In the genomic region with DNA sequence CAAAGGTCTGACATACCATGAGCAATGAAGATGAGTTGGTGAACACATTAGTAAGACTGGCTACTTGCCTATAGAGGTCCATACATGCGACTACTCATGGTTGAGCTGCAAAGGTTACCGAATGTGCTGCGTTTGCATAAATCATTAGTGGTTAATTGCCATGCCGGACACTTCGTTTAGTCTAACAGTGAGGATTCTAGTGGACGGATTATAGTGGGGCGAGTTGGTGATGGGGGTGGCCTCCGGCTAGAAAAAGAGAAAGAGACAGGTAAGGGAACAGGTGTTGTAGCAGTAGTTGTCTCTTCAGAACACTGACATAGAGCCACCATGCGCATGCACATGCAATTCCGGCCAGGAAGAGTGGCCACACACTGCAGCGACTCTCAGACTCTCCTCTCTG, we compare ENCODE assay signal across 1 mouse cellular context.
TF ChIP-seq lines count a peak whose summit lies in the region.

No protein-coding gene starts in this region.

TF ChIP-seq in CH12.LX, 34 proteins besides CTCF, POLR2A, EP300 and RAD21:
- TF ChIP-seq NELFE (IDR thresholded peaks at IDR 0.05; ENCODE audit: low read depth, low read length) (no peak), BHLHE40 (IDR thresholded peaks at IDR 0.05; ENCODE audit: low read depth, low read length) (0 out of 2 replicates have a peak, but pooled peaks have one; percentile 17), ZNF384 (IDR thresholded peaks at IDR 0.05; ENCODE audit: low read depth, low read length) (no peak)
